Mouse (Mus musculus) v-Abl transformed pro-B cells (cell line): ENCODE data around the gene Med7.

Experiments
- in situ Hi-C, 2 experiments: fragments of 400-800 bp; cut with MboI; formaldehyde crosslinking; loops; one replicate each; pipeline ENCODE4 v1.15.1; 2025; ENCODE audit not compliant: unreplicated experiment in 2 of 2

Med7 gene

GRCm38 (mm10) chr11:46421086-46421888 is 15.4 kb upstream of the Med7 start:
- in situ Hi-C loops = no loop called here

GRCm38 (mm10) chr11:46428131-46428530 is 8.6 kb upstream of the Med7 start:
- in situ Hi-C loops = loop anchor here in 1 of 2 experiments (5.0 kb wide), 2 partner anchors 41 to 101 kb away; partner anchors contain the start of gene Itk

- in situ Hi-C loops = loop anchor here (5.0 kb wide), 2 partner anchors 103 to 163 kb away; no protein-coding TSS in a partner anchor
These were observed 6.6 kb upstream of the Med7 start for GRCm38 (mm10) chr11:46430123-46430522.

- in situ Hi-C loops = loop anchor here (5.0 kb wide), 2 partner anchors 104 to 164 kb away; no protein-coding TSS in a partner anchor
These were observed 5.6 kb upstream of the Med7 start for GRCm38 (mm10) chr11:46431129-46431528.

GRCm38 (mm10) chr11:46435363-46435762 is 1.4 kb upstream of the Med7 start:
- in situ Hi-C loops = loop anchor here in 1 of 2 experiments (5.0 kb wide), 2 partner anchors 163 to 483 kb away; no protein-coding TSS in a partner anchor

- in situ Hi-C loops = loop anchor here in 1 of 2 experiments (5.0 kb wide), 2 partner anchors 165 to 485 kb away; no protein-coding TSS in a partner anchor
These were observed 805 bp downstream of the Med7 start for GRCm38 (mm10) chr11:46437459-46438000.

- in situ Hi-C loops = loop anchor here in 1 of 2 experiments (5.0 kb wide), 2 partner anchors 167 to 487 kb away; no protein-coding TSS in a partner anchor
These were observed 2.3 kb downstream of the Med7 start for GRCm38 (mm10) chr11:46439005-46439543.

- in situ Hi-C loops = loop anchor here (10.0 kb wide), 3 partner anchors 193 to 1213 kb away; partner anchors contain the start of gene Thg1l (in 1 of the 2)
These were observed 5.0 kb downstream of the Med7 start for GRCm38 (mm10) chr11:46441774-46442173.

GRCm38 (mm10) chr11:46443152-46443551 is 6.4 kb downstream of the Med7 start:
- in situ Hi-C loops = loop anchor here (10.0 kb wide), 3 partner anchors 192 to 1212 kb away; partner anchors contain the start of gene Thg1l (in 1 of the 2)

- in situ Hi-C loops = loop anchor here (10.0 kb wide), 3 partner anchors 191 to 1211 kb away; partner anchors contain the start of gene Thg1l (in 1 of the 2)
These were observed 7.3 kb downstream of the Med7 start for GRCm38 (mm10) chr11:46443979-46444378.

GRCm38 (mm10) chr11:46446150-46446549 is 9.4 kb downstream of the Med7 start:
- in situ Hi-C loops = loop anchor here (5.0 to 10.0 kb wide), 5 partner anchors 186 to 1209 kb away; partner anchors contain the start of gene Thg1l (in 1 of the 2)

GRCm38 (mm10) chr11:46447644-46448484 is 11.1 kb downstream of the Med7 start:
- in situ Hi-C loops = loop anchor here (5.0 to 10.0 kb wide), 5 partner anchors 184 to 1207 kb away; partner anchors contain the start of gene Thg1l (in 1 of the 2)

- in situ Hi-C loops = loop anchor here (5.0 to 10.0 kb wide), 5 partner anchors 183 to 1205 kb away; partner anchors contain the start of gene Thg1l (in 1 of the 2)
These were observed 12.8 kb downstream of the Med7 start for GRCm38 (mm10) chr11:46449461-46450080.

- in situ Hi-C loops = no loop called here
These were observed 17.8 kb downstream of the Med7 start, which contains the start of gene Havcr2 for GRCm38 (mm10) chr11:46454453-46455045. Gene Havcr2, plus strand, starts transcription at chr11:46454935.

GRCm38 (mm10) chr11:46459960-46460359 is 23.2 kb downstream of the Med7 start:
- in situ Hi-C loops = no loop called here

GRCm38 (mm10) chr11:46461362-46461761 is 24.6 kb downstream of the Med7 start:
- in situ Hi-C loops = no loop called here

GRCm38 (mm10) chr11:46461931-46462330 is 25.2 kb downstream of the Med7 start:
- in situ Hi-C loops = no loop called here

GRCm38 (mm10) chr11:46466878-46467277 is 30.2 kb downstream of the Med7 start:
- in situ Hi-C loops = no loop called here

- in situ Hi-C loops = no loop called here
These were observed 37.5 kb downstream of the Med7 start for GRCm38 (mm10) chr11:46474220-46474619.
